Mouse (Mus musculus): Measurements from ENCODE around the gene Omt2a. TPM values are rescaled to one million over a fixed set of nuclear protein-coding genes. Genes with fewer than 3 reads are reported as not detected.

The Omt2a gene
- not detected in 2 replicates for polyA plus RNA-seq (2014; fragmentation: Nextera tagmentation; extraction: Ambion mirVana)

GRCm38 (mm10) chr9:78314696-78315095, at the start of gene Omt2a:
Gene Omt2a (minus strand): TSS chr9:78314796.
- Histone ChIP-seq H3K4me3 (ENCODE audit: low read depth, low read length) (no peak within 1 kb of the TSS), H3K4me2 (ENCODE audit: low read depth, severe bottlenecking) (no peak within 1 kb of the TSS), H3K9me3 (ENCODE audit: control insufficient read depth, low read length) (no peaks in the 10 kb centered on the region), H3K27ac (replicated peaks; ENCODE audit: low read depth, low read length) (no peak within 1 kb of the TSS), H3K9ac (ENCODE audit: low read length) (no peak within 1 kb of the TSS), H3K4me1 (ENCODE audit: control insufficient read depth, insufficient read depth, low read length) (no peaks in the 10 kb centered on the region), H3K36me3 (ENCODE audit: control insufficient read depth, insufficient read depth, low read length) (no peaks in the 10 kb centered on the region), H3K27me3 (ENCODE audit: control insufficient read depth, insufficient read depth, low read length) (no peaks in the 10 kb centered on the region)
- 81% methylated on average over 2 of the region's 2 CpGs for WGBS
- no peak for ATAC-seq (ENCODE audit: insufficient number of reproducible peaks, low FRiP score, low TSS enrichment, low read depth)
- DNase-seq (ENCODE audit: low spot score): no peak

- Histone ChIP-seq H3K9ac (ENCODE audit: low read length) (no peak overlapping the region), H3K4me3 (ENCODE audit: low read depth, low read length) (no peak overlapping the region), H3K27ac (replicated peaks; ENCODE audit: low read depth, low read length) (no peak overlapping the region), H3K9me3 (ENCODE audit: control insufficient read depth, low read length) (no peaks in the 10 kb centered on the region), H3K27me3 (ENCODE audit: control insufficient read depth, insufficient read depth, low read length) (no peaks in the 10 kb centered on the region), H3K4me1 (ENCODE audit: control insufficient read depth, insufficient read depth, low read length) (no peaks in the 10 kb centered on the region), H3K4me2 (ENCODE audit: low read depth, severe bottlenecking) (no peak overlapping the region), H3K36me3 (ENCODE audit: control insufficient read depth, insufficient read depth, low read length) (no peaks in the 10 kb centered on the region)
- no peak for DNase-seq (ENCODE audit: low spot score)
- no peak for ATAC-seq (ENCODE audit: insufficient number of reproducible peaks, low FRiP score, low TSS enrichment, low read depth)
- 65% methylated on average over 6 of the region's 6 CpGs for WGBS
Observed at GRCm38 (mm10) chr9:78363374-78363773, 48.8 kb upstream of the Omt2a start.

- H3K4me2 ChIP-seq (ENCODE audit: low read depth, severe bottlenecking): no peak overlapping the region
- H3K4me3 ChIP-seq (ENCODE audit: low read depth, low read length): no peak overlapping the region
- ATAC-seq (ENCODE audit: insufficient number of reproducible peaks, low FRiP score, low TSS enrichment, low read depth) (no peak), DNase-seq (ENCODE audit: low spot score) (no peak)
- H3K36me3 ChIP-seq (ENCODE audit: control insufficient read depth, insufficient read depth, low read length): no peaks in the 10 kb centered on the region
- no peak overlapping the region for H3K27ac ChIP-seq (replicated peaks; ENCODE audit: low read depth, low read length)
- H3K9ac ChIP-seq (ENCODE audit: low read length): no peak overlapping the region
- H3K4me1 ChIP-seq (ENCODE audit: control insufficient read depth, insufficient read depth, low read length): no peaks in the 10 kb centered on the region
- 37% methylated on average over 2 of the region's 2 CpGs for WGBS
- H3K27me3 ChIP-seq (ENCODE audit: control insufficient read depth, insufficient read depth, low read length): no peaks in the 10 kb centered on the region
- H3K9me3 ChIP-seq (ENCODE audit: control insufficient read depth, low read length): no peaks in the 10 kb centered on the region
Observed at GRCm38 (mm10) chr9:78360484-78360872, 45.9 kb upstream of the Omt2a start.

GRCm38 (mm10) chr9:78359750-78360483, 45.3 kb upstream of the Omt2a start:
- DNase-seq (ENCODE audit: low spot score) (no peak), ATAC-seq (ENCODE audit: insufficient number of reproducible peaks, low FRiP score, low TSS enrichment, low read depth) (no peak)
- H3K4me2 ChIP-seq (ENCODE audit: low read depth, severe bottlenecking): no peak overlapping the region
- H3K27me3 ChIP-seq (ENCODE audit: control insufficient read depth, insufficient read depth, low read length): no peaks in the 10 kb centered on the region
- no peak overlapping the region for H3K27ac ChIP-seq (replicated peaks; ENCODE audit: low read depth, low read length)
- no peaks in the 10 kb centered on the region for H3K36me3 ChIP-seq (ENCODE audit: control insufficient read depth, insufficient read depth, low read length)
- 78% methylated on average over 6 of the region's 6 CpGs for WGBS
- no peaks in the 10 kb centered on the region for H3K4me1 ChIP-seq (ENCODE audit: control insufficient read depth, insufficient read depth, low read length)
- H3K4me3 ChIP-seq (ENCODE audit: low read depth, low read length): no peak overlapping the region
- no peak overlapping the region for H3K9ac ChIP-seq (ENCODE audit: low read length)
- no peaks in the 10 kb centered on the region for H3K9me3 ChIP-seq (ENCODE audit: control insufficient read depth, low read length)

- H3K9me3 ChIP-seq (ENCODE audit: control insufficient read depth, low read length): no peaks in the 10 kb centered on the region
- no peak for ATAC-seq (ENCODE audit: insufficient number of reproducible peaks, low FRiP score, low TSS enrichment, low read depth)
- no peaks in the 10 kb centered on the region for H3K4me1 ChIP-seq (ENCODE audit: control insufficient read depth, insufficient read depth, low read length)
- H3K27me3 ChIP-seq (ENCODE audit: control insufficient read depth, insufficient read depth, low read length): no peaks in the 10 kb centered on the region
- H3K9ac ChIP-seq (ENCODE audit: low read length): no peak overlapping the region
- WGBS: 14% methylated on average over 9 of the region's 9 CpGs
- no peak overlapping the region for H3K4me3 ChIP-seq (ENCODE audit: low read depth, low read length)
- H3K4me2 ChIP-seq (ENCODE audit: low read depth, severe bottlenecking): no peak overlapping the region
- peak; percentile 82 for DNase-seq (ENCODE audit: low spot score)
- no peak overlapping the region for H3K27ac ChIP-seq (replicated peaks; ENCODE audit: low read depth, low read length)
- H3K36me3 ChIP-seq (ENCODE audit: control insufficient read depth, insufficient read depth, low read length): no peaks in the 10 kb centered on the region
Observed at GRCm38 (mm10) chr9:78358053-78358452, 43.5 kb upstream of the Omt2a start.

GRCm38 (mm10) chr9:78355611-78356010, 41.0 kb upstream of the Omt2a start, which contains the start of gene Gsta2:
Gene Gsta2 (minus strand): TSS chr9:78355788.
- DNase-seq (ENCODE audit: low spot score) (no peak), ATAC-seq (ENCODE audit: insufficient number of reproducible peaks, low FRiP score, low TSS enrichment, low read depth) (no peak)
- Histone ChIP-seq H3K9ac (ENCODE audit: low read length) (no peak within 1 kb of the TSS), H3K4me2 (ENCODE audit: low read depth, severe bottlenecking) (no peak within 1 kb of the TSS), H3K36me3 (ENCODE audit: control insufficient read depth, insufficient read depth, low read length) (no peaks in the 10 kb centered on the region), H3K27me3 (ENCODE audit: control insufficient read depth, insufficient read depth, low read length) (no peaks in the 10 kb centered on the region), H3K4me3 (ENCODE audit: low read depth, low read length) (no peak within 1 kb of the TSS), H3K9me3 (ENCODE audit: control insufficient read depth, low read length) (no peaks in the 10 kb centered on the region), H3K4me1 (ENCODE audit: control insufficient read depth, insufficient read depth, low read length) (no peaks in the 10 kb centered on the region), H3K27ac (replicated peaks; ENCODE audit: low read depth, low read length) (no peak within 1 kb of the TSS)
- WGBS: 90% methylated on average over 8 of the region's 8 CpGs

- DNase-seq (ENCODE audit: low spot score): no peak
- Histone ChIP-seq H3K4me1 (ENCODE audit: control insufficient read depth, insufficient read depth, low read length) (no peaks in the 10 kb centered on the region), H3K27ac (replicated peaks; ENCODE audit: low read depth, low read length) (no peak overlapping the region), H3K27me3 (ENCODE audit: control insufficient read depth, insufficient read depth, low read length) (no peaks in the 10 kb centered on the region), H3K9ac (ENCODE audit: low read length) (no peak overlapping the region), H3K4me2 (ENCODE audit: low read depth, severe bottlenecking) (no peak overlapping the region), H3K36me3 (ENCODE audit: control insufficient read depth, insufficient read depth, low read length) (no peaks in the 10 kb centered on the region), H3K9me3 (ENCODE audit: control insufficient read depth, low read length) (no peaks in the 10 kb centered on the region), H3K4me3 (ENCODE audit: low read depth, low read length) (no peak overlapping the region)
- 79% methylated on average over 11 of the region's 11 CpGs for WGBS
- ATAC-seq (ENCODE audit: insufficient number of reproducible peaks, low FRiP score, low TSS enrichment, low read depth): no peak
Observed at GRCm38 (mm10) chr9:78354665-78355578, 40.3 kb upstream of the Omt2a start.

- no peak overlapping the region for H3K4me3 ChIP-seq (ENCODE audit: low read depth, low read length)
- H3K27me3 ChIP-seq (ENCODE audit: control insufficient read depth, insufficient read depth, low read length): no peaks in the 10 kb centered on the region
- H3K9me3 ChIP-seq (ENCODE audit: control insufficient read depth, low read length): no peaks in the 10 kb centered on the region
- no peak overlapping the region for H3K4me2 ChIP-seq (ENCODE audit: low read depth, severe bottlenecking)
- H3K36me3 ChIP-seq (ENCODE audit: control insufficient read depth, insufficient read depth, low read length): no peaks in the 10 kb centered on the region
- no peak for DNase-seq (ENCODE audit: low spot score)
- 84% methylated on average over 6 of the region's 6 CpGs for WGBS
- no peak overlapping the region for H3K27ac ChIP-seq (replicated peaks; ENCODE audit: low read depth, low read length)
- no peaks in the 10 kb centered on the region for H3K4me1 ChIP-seq (ENCODE audit: control insufficient read depth, insufficient read depth, low read length)
- H3K9ac ChIP-seq (ENCODE audit: low read length): no peak overlapping the region
- no peak for ATAC-seq (ENCODE audit: insufficient number of reproducible peaks, low FRiP score, low TSS enrichment, low read depth)
Observed at GRCm38 (mm10) chr9:78351504-78352220, 37.1 kb upstream of the Omt2a start.
